Mouse (Mus musculus): ENCODE measurements around the gene Tnfrsf17.
"Not testable (repeated sequence)": the region's sequence is repeated elsewhere in the genome, so short reads cannot be mapped to it uniquely, and the experiment has no call there.

Tnfrsf17 gene

GRCm38 (mm10) chr16:11313512-11313911, at the start of gene Tnfrsf17:
TSS of gene Tnfrsf17 (plus strand) at chr16:11313812.
- DNase-seq = no peak

GRCm38 (mm10) chr16:11266556-11266955, 47.1 kb upstream of the Tnfrsf17 start:
- DNase-seq = no peak

GRCm38 (mm10) chr16:11269808-11270207, 43.8 kb upstream of the Tnfrsf17 start:
- no peak for DNase-seq

GRCm38 (mm10) chr16:11270642-11271041, 43.0 kb upstream of the Tnfrsf17 start:
- DNase-seq = no peak

- DNase-seq = no peak
Observed at GRCm38 (mm10) chr16:11271073-11271472, 42.5 kb upstream of the Tnfrsf17 start.

GRCm38 (mm10) chr16:11276888-11277287, 36.7 kb upstream of the Tnfrsf17 start:
- DNase-seq = no peak

GRCm38 (mm10) chr16:11278778-11279177, 34.8 kb upstream of the Tnfrsf17 start:
- no peak for DNase-seq

GRCm38 (mm10) chr16:11282655-11283232, 30.9 kb upstream of the Tnfrsf17 start:
- DNase-seq = no peak

- DNase-seq = no peak
Observed at GRCm38 (mm10) chr16:11284881-11285280, 28.7 kb upstream of the Tnfrsf17 start.

GRCm38 (mm10) chr16:11285949-11286348, 27.7 kb upstream of the Tnfrsf17 start:
- no peak for DNase-seq

- DNase-seq = not testable (repeated sequence)
Observed at GRCm38 (mm10) chr16:11288873-11289272, 24.7 kb upstream of the Tnfrsf17 start.

GRCm38 (mm10) chr16:11295583-11295982, 18.0 kb upstream of the Tnfrsf17 start:
- DNase-seq = not testable (repeated sequence)

- not testable (repeated sequence) for DNase-seq
Observed at GRCm38 (mm10) chr16:11297700-11298099, 15.9 kb upstream of the Tnfrsf17 start.

- no peak for DNase-seq
Observed at GRCm38 (mm10) chr16:11303741-11304140, 9.9 kb upstream of the Tnfrsf17 start.

- DNase-seq = no peak
Observed at GRCm38 (mm10) chr16:11305531-11305930, 8.1 kb upstream of the Tnfrsf17 start.

GRCm38 (mm10) chr16:11315786-11316320, 2.2 kb downstream of the Tnfrsf17 start:
- no peak for DNase-seq

- no peak for DNase-seq
Observed at GRCm38 (mm10) chr16:11316748-11317147, 3.1 kb downstream of the Tnfrsf17 start.

GRCm38 (mm10) chr16:11317324-11317723, 3.7 kb downstream of the Tnfrsf17 start:
- DNase-seq = peak in 1 of 2 experiments; percentile 7

GRCm38 (mm10) chr16:11322409-11323323, 9.1 kb downstream of the Tnfrsf17 start, which contains the start of gene Snx29:
TSS of gene Snx29 (plus strand) at chr16:11322908.
- peak; percentile 90 to 91 for DNase-seq

- DNase-seq = peak in 1 of 2 experiments; percentile 8
Observed at GRCm38 (mm10) chr16:11323324-11324051, 9.9 kb downstream of the Tnfrsf17 start.

- DNase-seq = no peak
Observed at GRCm38 (mm10) chr16:11330081-11330800, 16.6 kb downstream of the Tnfrsf17 start.

GRCm38 (mm10) chr16:11331030-11331429, 17.4 kb downstream of the Tnfrsf17 start:
- DNase-seq = no peak
